Mouse (Mus musculus): Measurements from ENCODE around the gene Ncoa1. TPM values are rescaled to one million over a fixed set of nuclear protein-coding genes. Genes with fewer than 3 reads are reported as not detected.
A peak's percentile ranks its signal among the peaks of the same experiment; 100 is the strongest.

Ncoa1 gene
- polyA plus RNA-seq (2015; fragmentation: Nextera tagmentation; extraction: Ambion mirVana) = 0.74 and 0.79 TPM in 2 replicates

DNA sequence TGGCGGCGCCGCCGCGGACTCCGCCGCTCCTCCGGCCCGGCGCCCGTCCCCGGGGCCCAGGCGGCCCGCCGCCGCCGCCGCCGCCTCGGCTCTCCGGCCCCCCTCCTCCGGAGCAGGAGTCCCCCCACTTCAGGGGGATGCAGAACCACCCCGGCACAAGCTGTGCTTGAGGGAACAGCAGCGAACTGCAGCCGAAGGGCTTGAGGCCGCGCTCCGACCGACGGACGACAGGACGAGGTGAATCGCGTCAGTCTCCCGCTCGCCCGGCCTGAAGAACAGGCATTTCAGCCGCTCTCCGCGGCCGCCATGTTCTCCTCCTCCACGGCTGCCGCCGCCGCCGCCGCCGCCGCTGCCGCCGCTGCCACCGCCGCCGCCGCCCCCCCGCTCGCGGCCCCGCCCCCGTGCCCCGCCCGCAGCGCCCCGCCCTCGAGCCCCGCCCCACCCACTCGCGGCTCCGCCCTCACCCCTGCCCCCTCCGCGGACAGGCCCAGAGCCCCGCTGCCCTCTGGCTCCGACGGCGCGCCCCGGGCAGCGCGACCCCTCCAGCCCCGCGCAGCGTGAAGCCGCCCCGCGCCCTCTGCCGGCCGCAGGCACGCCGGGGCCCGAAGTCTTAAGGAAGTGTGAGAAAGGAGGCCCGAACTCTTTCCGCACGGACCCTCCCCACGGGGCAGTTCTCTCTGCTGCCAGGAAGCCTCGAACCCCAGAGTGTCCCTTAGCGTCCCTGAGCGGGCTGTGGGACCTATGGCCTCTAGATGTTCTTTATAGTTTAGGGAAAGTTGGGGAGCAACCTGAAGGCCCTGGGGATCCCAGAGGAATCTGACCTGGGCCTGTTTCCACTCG, at the start of gene Ncoa1:
Gene Ncoa1, minus strand, starts transcription at position 351 of the 840 bp plus-strand sequence.
- H3K36me3 ChIP-seq = no peaks in the 10 kb centered on the region
- H3K9ac ChIP-seq = peak within 1 kb of the TSS; percentile 85
- peak within 1 kb of the TSS; percentile 83 for H3K4me3 ChIP-seq (replicated peaks)
- ATAC-seq (ENCODE audit: low read depth) (peak; percentile 80), DNase-seq (peak; percentile 44)
- H3K4me2 ChIP-seq = peak within 1 kb of the TSS; percentile 98
- no peak within 1 kb of the TSS for H3K27ac ChIP-seq
- H3K9me3 ChIP-seq (replicated peaks) = no peaks in the 10 kb centered on the region
- peaks cover 75% of the 10 kb centered on the region for H3K27me3 ChIP-seq
- H3K4me1 ChIP-seq (replicated peaks) = peaks cover 19% of the 10 kb centered on the region
- WGBS (ENCODE audit: insufficient replicate concordance) = 2% methylated on average over 46 of the region's 98 CpGs

DNA sequence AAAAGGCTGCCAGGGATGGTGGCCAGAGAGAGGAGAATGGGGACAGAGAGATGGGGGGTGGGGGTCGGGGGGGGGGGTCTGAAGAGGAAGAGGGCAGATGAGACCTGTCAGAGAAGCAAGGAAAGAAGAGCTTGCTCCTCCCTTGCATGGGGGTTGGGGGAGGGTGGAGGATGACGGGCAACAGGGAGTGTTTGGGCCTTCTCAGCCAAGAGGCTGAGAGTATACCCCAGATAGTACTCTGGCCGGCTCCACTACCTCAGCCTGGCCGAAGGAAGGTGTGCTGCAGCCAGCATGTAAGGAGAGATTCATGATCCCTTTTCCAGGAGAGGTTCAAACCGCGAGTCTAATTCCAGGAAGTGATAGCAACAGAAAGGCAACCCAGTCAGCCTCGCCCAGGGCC, 47.6 kb upstream of the Ncoa1 start:
- H3K36me3 ChIP-seq = no peaks in the 10 kb centered on the region
- DNase-seq = no peak
- peaks cover 19% of the 10 kb centered on the region for H3K4me1 ChIP-seq (replicated peaks)
- H3K27me3 ChIP-seq = no peaks in the 10 kb centered on the region
- H3K27ac ChIP-seq = no peak overlapping the region
- no peak overlapping the region for H3K4me3 ChIP-seq (replicated peaks)
- H3K9ac ChIP-seq = no peak overlapping the region
- WGBS (ENCODE audit: insufficient replicate concordance) = 11% methylated on average over 7 of the region's 7 CpGs
- ATAC-seq (ENCODE audit: low read depth) = no peak
- H3K9me3 ChIP-seq (replicated peaks) = no peaks in the 10 kb centered on the region
- no peak overlapping the region; the same call in 1 of the 2 replicates for H3K4me2 ChIP-seq

DNA sequence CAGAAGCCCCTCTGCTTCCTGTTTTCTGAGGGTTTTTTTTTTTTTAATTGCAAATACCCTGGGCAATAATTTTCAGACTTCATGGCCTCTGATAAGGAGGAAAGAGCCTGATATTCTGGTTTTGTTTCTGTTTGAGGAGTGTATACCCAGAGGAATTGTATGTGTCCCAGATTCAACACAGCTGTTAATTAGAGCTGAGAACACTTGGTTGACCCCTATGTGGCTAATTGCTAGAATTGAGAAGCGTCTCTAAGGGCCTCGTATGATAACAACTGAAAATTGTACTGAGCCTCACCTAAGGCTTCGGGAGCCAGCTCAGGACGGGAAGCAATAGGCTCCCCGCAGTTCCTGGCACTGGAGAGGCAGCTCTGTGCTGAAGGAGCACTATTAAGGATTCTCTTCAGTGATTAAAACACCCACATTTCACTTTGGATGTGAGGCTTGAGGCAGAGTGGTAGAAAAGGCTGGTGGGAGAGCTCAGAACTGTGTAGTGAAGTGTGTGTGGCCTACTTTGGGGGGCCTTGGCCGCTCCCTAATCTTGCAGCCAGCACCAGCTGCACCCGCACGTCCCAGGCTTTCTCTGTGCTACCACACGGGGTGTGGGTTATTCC, 46.8 kb upstream of the Ncoa1 start:
- 48% methylated on average over 9 of the region's 9 CpGs for WGBS (ENCODE audit: insufficient replicate concordance)
- no peak overlapping the region for H3K4me3 ChIP-seq (replicated peaks)
- no peak for ATAC-seq (ENCODE audit: low read depth)
- H3K4me2 ChIP-seq = no peak overlapping the region
- no peak overlapping the region for H3K9ac ChIP-seq
- no peaks in the 10 kb centered on the region for H3K9me3 ChIP-seq (replicated peaks)
- H3K27ac ChIP-seq = no peak overlapping the region
- H3K36me3 ChIP-seq = no peaks in the 10 kb centered on the region
- no peaks in the 10 kb centered on the region for H3K27me3 ChIP-seq
- H3K4me1 ChIP-seq (replicated peaks) = peaks cover 19% of the 10 kb centered on the region
- no peak for DNase-seq

DNA sequence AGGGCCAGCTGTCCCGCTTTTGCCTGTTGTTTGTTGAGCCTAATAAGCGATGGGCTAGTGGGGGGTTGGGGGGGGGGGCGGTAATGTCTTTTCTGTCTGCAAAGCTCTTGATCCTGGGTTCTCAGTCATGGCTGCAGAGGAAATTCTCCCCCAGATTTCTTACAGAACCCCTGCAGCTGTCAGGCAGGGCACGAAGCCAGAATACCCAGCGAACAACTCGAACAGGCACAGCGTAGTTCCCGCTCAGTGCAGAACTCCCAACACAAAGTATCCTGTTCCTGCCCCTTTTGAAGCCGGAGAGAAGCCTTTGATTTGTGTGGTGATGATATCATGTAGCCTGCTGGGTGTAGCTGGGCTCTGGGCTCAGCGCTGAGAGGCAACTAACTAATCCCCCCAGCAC, 46.2 kb upstream of the Ncoa1 start:
- ATAC-seq (ENCODE audit: low read depth) (no peak), DNase-seq (no peak)
- no peaks in the 10 kb centered on the region for H3K9me3 ChIP-seq (replicated peaks)
- no peak overlapping the region for H3K9ac ChIP-seq
- WGBS (ENCODE audit: insufficient replicate concordance) = 40% methylated on average over 10 of the region's 10 CpGs
- peaks cover 19% of the 10 kb centered on the region for H3K4me1 ChIP-seq (replicated peaks)
- no peak overlapping the region for H3K4me3 ChIP-seq (replicated peaks)
- no peak overlapping the region for H3K4me2 ChIP-seq
- H3K27me3 ChIP-seq = no peaks in the 10 kb centered on the region
- no peak overlapping the region for H3K27ac ChIP-seq
- H3K36me3 ChIP-seq = no peaks in the 10 kb centered on the region

DNA sequence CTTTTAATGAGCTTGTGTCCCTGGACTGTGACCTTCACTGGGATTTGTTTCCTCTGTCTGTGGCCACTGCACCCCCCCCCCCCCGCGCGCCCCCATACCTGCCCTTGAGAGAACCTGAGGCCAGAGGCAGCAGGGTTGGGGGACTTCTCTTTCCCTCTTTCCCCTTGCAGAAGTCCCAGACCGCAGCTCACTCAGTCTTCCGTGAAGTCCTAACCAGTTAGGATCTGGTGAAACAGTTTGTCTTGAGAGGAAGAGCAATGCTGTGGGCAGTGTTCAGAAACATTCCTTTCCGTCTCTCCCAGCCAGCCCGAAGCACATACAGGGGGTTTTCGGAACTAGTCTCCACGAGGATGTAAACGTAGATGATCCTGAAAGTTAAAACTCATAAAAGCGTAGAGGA, 42.0 kb upstream of the Ncoa1 start:
- Histone ChIP-seq H3K4me3 (replicated peaks) (no peak overlapping the region), H3K9ac (no peak overlapping the region), H3K36me3 (no peaks in the 10 kb centered on the region), H3K27me3 (no peaks in the 10 kb centered on the region), H3K4me2 (no peak overlapping the region), H3K9me3 (replicated peaks) (no peaks in the 10 kb centered on the region), H3K27ac (no peak overlapping the region), H3K4me1 (replicated peaks) (0 out of 2 replicates have a peak, but pooled peaks cover 4% of the 10 kb centered on the region)
- 62% methylated on average over 9 of the region's 11 CpGs for WGBS (ENCODE audit: insufficient replicate concordance)
- no peak for DNase-seq
- no peak for ATAC-seq (ENCODE audit: low read depth)

DNA sequence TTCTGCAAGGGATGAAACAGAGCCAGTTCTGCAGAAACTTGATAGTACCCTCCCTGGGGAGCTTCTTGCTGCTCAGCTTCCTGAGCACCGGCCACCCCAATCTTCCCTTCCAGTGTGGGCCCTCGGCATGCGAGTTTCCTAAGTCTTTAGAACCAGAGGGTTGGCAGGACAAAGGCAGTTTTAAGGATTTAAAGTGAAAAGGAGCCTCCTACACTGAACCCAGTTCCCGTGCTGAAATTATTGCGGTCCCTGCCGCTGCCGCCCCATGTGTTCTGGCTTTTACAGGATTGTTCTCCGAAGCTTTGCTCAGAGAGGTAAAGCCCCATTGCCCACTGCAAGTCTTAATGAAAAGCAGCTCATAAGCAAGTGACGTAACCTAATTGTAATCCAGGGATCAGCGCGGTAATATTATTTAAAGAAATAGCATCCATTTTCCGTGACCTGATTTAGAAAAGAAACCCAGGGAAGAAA, 32.6 kb upstream of the Ncoa1 start:
- DNase-seq (no peak), ATAC-seq (ENCODE audit: low read depth) (no peak)
- Histone ChIP-seq H3K4me3 (replicated peaks) (no peak overlapping the region), H3K27me3 (no peaks in the 10 kb centered on the region), H3K27ac (no peak overlapping the region), H3K4me1 (replicated peaks) (no peaks in the 10 kb centered on the region), H3K36me3 (no peaks in the 10 kb centered on the region), H3K4me2 (no peak overlapping the region), H3K9ac (no peak overlapping the region), H3K9me3 (replicated peaks) (no peaks in the 10 kb centered on the region)
- 68% methylated on average over 12 of the region's 12 CpGs for WGBS (ENCODE audit: insufficient replicate concordance)

DNA sequence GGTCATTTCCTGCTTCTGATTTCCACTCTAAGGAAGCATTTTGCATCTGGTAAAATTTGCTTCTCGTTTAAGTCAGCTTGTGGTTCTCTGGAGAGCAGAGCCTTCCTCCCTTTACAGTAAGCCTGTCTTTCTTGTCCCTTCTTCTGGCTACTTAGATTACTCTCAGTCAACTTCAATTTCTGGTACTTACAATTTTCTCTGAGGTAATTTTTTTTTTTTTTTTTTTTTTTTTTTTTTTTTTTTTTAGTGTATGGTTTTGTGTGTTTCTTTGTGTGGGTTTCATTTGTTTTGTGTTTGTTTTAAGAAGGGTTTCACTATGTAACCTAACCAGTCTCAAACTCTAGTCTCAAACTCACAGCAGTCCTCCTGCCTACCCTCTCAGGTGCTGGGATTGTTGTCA, 31.2 kb upstream of the Ncoa1 start:
- no peaks in the 10 kb centered on the region for H3K36me3 ChIP-seq
- H3K27ac ChIP-seq = no peak overlapping the region
- no peaks in the 10 kb centered on the region for H3K9me3 ChIP-seq (replicated peaks)
- H3K9ac ChIP-seq = no peak overlapping the region
- H3K4me3 ChIP-seq (replicated peaks) = no peak overlapping the region
- H3K4me2 ChIP-seq = no peak overlapping the region
- WGBS (ENCODE audit: insufficient replicate concordance) = 44% methylated on average over 1 of the region's 1 CpGs
- DNase-seq = no peak
- no peaks in the 10 kb centered on the region for H3K27me3 ChIP-seq
- H3K4me1 ChIP-seq (replicated peaks) = no peaks in the 10 kb centered on the region
- no peak for ATAC-seq (ENCODE audit: low read depth)

DNA sequence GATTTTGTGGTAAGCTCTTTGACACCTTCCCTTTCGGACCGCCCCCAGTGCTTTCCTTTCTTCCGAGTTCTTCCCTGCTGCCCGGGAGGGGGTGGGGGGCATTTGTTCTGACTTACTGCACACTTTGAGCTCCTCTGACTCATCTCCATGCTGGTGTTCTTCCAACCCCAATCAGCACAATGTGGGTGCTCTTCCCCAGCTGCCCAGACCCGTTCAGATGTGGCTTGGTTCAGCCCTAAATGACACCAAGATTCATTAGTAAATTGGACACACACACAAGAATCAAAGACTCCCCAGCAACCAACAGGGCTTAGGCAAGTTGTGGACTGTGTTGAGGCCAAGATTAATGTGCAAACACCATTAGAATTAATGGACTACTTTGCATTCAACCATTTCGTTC, 30.5 kb upstream of the Ncoa1 start:
- no peak overlapping the region for H3K9ac ChIP-seq
- H3K4me3 ChIP-seq (replicated peaks) = no peak overlapping the region
- H3K4me1 ChIP-seq (replicated peaks) = peaks cover under 1% of the 10 kb centered on the region; the same call in 1 of the 2 replicates
- ATAC-seq (ENCODE audit: low read depth) (no peak), DNase-seq (no peak)
- 35% methylated on average over 6 of the region's 6 CpGs for WGBS (ENCODE audit: insufficient replicate concordance)
- no peaks in the 10 kb centered on the region for H3K36me3 ChIP-seq
- no peaks in the 10 kb centered on the region for H3K27me3 ChIP-seq
- no peak overlapping the region for H3K27ac ChIP-seq
- H3K4me2 ChIP-seq = no peak overlapping the region
- H3K9me3 ChIP-seq (replicated peaks) = no peaks in the 10 kb centered on the region

DNA sequence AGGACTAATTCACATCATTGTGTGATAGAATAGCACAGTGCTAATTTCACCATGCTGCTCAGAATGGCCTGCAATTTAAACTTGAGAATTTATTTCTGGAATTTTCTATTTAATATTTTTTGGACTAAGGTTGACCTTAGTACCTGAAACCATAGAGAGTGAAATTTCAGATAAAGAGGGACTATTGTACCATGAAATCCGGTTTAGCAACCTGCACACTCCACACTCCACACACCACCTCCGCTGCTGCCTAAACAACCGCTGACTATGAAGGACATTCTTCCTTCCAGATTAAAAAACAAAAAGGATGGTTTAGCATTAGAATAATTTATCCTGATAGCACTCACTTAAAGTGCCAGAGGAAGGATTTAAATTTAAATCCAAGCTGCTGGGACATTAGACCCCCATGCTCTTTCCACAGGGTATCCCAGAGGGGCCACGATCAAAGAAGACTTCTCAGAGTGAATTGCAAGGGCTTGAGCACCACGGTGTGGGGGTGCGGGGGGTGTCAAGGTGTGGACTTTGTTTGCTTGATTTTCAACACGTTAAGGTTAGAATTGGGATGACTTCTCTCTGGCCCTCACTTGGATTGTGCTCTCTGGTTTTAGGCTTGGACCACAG, 29.9 kb upstream of the Ncoa1 start:
- Histone ChIP-seq H3K27ac (no peak overlapping the region), H3K4me1 (replicated peaks) (peaks cover 6% of the 10 kb centered on the region), H3K36me3 (no peaks in the 10 kb centered on the region), H3K4me3 (replicated peaks) (no peak overlapping the region), H3K9me3 (replicated peaks) (no peaks in the 10 kb centered on the region), H3K9ac (no peak overlapping the region), H3K4me2 (no peak overlapping the region), H3K27me3 (no peaks in the 10 kb centered on the region)
- ATAC-seq (ENCODE audit: low read depth) = no peak
- 46% methylated on average over 7 of the region's 7 CpGs for WGBS (ENCODE audit: insufficient replicate concordance)
- DNase-seq = no peak

DNA sequence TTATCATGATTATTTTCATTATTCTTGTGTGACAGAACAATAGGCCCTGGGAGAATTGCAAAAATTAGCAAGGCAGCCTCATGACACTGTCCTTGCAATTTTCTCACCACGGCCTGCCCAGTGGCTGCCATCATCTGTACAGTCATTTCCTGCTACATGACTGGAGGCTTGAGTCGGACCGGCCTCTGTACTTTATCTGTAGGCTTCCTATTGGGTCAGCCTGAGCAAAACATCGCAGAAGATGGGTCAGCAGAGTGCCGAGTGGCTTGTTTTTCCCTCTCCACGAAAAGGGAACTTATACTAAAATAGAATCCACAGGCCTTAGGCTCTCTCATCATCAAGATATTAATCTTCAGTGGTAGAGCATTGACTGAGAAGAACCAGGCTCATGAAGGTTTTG, 28.3 kb upstream of the Ncoa1 start:
- ATAC-seq (ENCODE audit: low read depth) (no peak), DNase-seq (no peak)
- H3K4me3 ChIP-seq (replicated peaks) = no peak overlapping the region
- H3K4me1 ChIP-seq (replicated peaks) = peaks cover 15% of the 10 kb centered on the region
- no peaks in the 10 kb centered on the region for H3K36me3 ChIP-seq
- H3K4me2 ChIP-seq = no peak overlapping the region
- H3K9ac ChIP-seq = no peak overlapping the region
- 20% methylated on average over 6 of the region's 6 CpGs for WGBS (ENCODE audit: insufficient replicate concordance)
- no peaks in the 10 kb centered on the region for H3K27me3 ChIP-seq
- H3K27ac ChIP-seq = no peak overlapping the region
- no peaks in the 10 kb centered on the region for H3K9me3 ChIP-seq (replicated peaks)

DNA sequence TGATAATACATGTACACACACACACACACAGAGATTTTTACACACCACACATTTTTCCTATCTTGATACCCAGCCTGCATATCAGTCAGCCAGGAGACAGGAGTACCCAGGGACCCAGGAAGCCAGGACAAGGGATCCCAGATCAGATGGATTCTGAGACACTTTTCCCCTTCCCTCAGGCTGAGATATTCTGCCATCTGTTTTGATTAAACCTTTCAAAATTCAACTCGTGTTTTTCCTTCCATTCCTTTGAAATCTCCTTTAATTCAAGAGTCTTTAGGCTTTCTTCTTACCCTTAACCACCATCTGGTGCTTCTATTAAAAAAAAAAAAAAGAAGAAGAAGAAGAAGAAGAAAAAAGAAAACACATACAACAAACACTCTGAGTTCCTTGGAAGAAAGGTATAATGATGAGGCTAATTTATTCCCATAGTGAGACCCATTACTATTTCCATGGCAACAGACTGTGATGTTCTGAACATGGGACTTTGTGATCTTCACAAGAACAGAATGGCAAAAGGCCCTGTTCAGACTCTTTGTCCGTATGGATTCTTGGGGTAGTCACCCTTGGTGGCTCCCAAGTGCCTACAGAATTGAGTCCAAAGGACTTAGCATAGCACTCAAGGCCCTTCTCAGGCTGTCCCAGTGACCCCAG, 26.8 kb upstream of the Ncoa1 start:
- Histone ChIP-seq H3K27ac (no peak overlapping the region), H3K4me3 (replicated peaks) (no peak overlapping the region), H3K4me2 (no peak overlapping the region), H3K27me3 (no peaks in the 10 kb centered on the region), H3K9me3 (replicated peaks) (no peaks in the 10 kb centered on the region), H3K36me3 (no peaks in the 10 kb centered on the region), H3K4me1 (replicated peaks) (peaks cover 15% of the 10 kb centered on the region), H3K9ac (no peak overlapping the region)
- WGBS (ENCODE audit: insufficient replicate concordance) = 52% methylated on average over 2 of the region's 2 CpGs
- DNase-seq = no peak
- no peak for ATAC-seq (ENCODE audit: low read depth)
